Mouse (Mus musculus): Measurements from ENCODE around the gene Armh1. TPM values are rescaled to one million over a fixed set of nuclear protein-coding genes. Genes with fewer than 3 reads are reported as not detected.

The Armh1 gene
- polyA plus RNA-seq, 1 experiment = 0.25 TPM

DNA sequence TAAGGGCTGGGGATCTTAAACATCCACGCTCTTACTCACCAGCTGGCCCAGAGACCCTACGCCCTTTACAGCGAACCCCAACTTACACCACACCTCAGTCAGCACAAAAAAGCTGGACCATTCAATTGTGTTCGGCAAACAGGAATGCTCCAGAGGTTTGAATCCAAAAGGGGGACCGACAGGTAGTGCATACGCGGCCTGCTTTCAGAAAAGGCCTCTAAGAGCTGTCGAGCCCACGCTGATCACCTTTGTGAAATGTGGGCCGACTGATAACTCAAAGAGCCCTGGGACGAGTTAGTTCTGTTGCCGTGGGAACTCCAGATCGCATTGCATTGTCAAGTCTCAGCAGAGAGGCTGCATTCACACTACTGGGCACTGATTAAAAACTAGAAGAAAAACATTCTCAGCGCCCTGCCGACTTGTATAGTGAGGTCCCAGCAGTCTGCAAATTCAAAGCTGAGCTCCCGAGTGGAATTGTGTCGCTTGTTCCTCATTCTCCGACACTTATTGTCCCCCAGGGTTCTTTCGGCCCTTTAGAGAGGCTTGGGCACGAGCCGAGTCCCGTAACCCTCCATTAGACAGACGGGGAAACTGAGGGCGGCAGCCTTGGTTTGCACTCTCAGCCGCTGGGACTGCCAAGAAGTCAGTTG, 36.5 kb upstream of the Armh1 start:
- Histone ChIP-seq H3K27me3 (replicated peaks; ENCODE audit: control insufficient read depth, insufficient read depth, low read length) (no peaks in the 10 kb centered on the region), H3K27ac (ENCODE audit: insufficient read depth, low read depth, low read length) (0 out of 2 replicates have a peak overlapping the region, but pooled peaks have one; percentile 45), H3K36me3 (ENCODE audit: control insufficient read depth, insufficient read depth, low read length) (no peaks in the 10 kb centered on the region; the same call in none of the 2 replicates), H3K4me1 (ENCODE audit: control insufficient read depth, insufficient read depth, low read length) (peaks cover 3% of the 10 kb centered on the region; the same call in 1 of the 2 replicates), H3K4me3 (ENCODE audit: insufficient read depth, low read depth, low read length) (peak overlapping the region; percentile 77)
- TF ChIP-seq POLR2A (IDR thresholded peaks at IDR 0.05; ENCODE audit: low read depth, low read length) (no peak), CTCF (conservative IDR thresholded peaks at IDR 0.05; ENCODE audit: insufficient read depth, insufficient read length, low read depth, low read length) (no peak)
- no peak for DNase-seq
- WGBS = 25% methylated on average over 25 of the region's 25 CpGs

DNA sequence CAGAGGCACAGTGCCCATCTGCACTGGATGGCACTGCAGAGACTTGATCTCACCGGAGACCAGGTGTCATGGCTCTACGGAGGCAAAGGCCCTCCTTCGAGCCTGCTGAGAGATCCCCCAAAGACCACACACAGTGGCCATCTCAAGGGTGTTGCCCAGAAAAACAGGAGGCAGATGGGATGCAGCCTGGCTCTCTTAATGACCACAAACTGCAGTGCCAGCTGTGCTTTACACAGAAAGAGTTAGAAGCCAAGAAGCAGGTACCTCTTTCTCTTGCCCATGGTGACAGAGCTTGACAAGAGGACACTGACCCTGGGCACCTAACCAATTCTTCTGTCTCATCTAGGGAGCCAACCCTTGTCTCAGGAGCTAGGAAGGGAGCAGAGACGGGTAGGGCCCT, 32.4 kb upstream of the Armh1 start:
- Histone ChIP-seq H3K27me3 (replicated peaks; ENCODE audit: control insufficient read depth, insufficient read depth, low read length) (no peaks in the 10 kb centered on the region), H3K4me1 (ENCODE audit: control insufficient read depth, insufficient read depth, low read length) (0 out of 2 replicates have a peak, but pooled peaks cover 3% of the 10 kb centered on the region), H3K36me3 (ENCODE audit: control insufficient read depth, insufficient read depth, low read length) (no peaks in the 10 kb centered on the region; the same call in none of the 2 replicates), H3K4me3 (ENCODE audit: insufficient read depth, low read depth, low read length) (no peak overlapping the region), H3K27ac (ENCODE audit: insufficient read depth, low read depth, low read length) (no peak overlapping the region)
- no peak for DNase-seq
- 63% methylated on average over 4 of the region's 4 CpGs for WGBS
- no peak for TF ChIP-seq POLR2A (IDR thresholded peaks at IDR 0.05; ENCODE audit: low read depth, low read length)
- TF ChIP-seq CTCF (conservative IDR thresholded peaks at IDR 0.05; ENCODE audit: insufficient read depth, insufficient read length, low read depth, low read length) = no peak

DNA sequence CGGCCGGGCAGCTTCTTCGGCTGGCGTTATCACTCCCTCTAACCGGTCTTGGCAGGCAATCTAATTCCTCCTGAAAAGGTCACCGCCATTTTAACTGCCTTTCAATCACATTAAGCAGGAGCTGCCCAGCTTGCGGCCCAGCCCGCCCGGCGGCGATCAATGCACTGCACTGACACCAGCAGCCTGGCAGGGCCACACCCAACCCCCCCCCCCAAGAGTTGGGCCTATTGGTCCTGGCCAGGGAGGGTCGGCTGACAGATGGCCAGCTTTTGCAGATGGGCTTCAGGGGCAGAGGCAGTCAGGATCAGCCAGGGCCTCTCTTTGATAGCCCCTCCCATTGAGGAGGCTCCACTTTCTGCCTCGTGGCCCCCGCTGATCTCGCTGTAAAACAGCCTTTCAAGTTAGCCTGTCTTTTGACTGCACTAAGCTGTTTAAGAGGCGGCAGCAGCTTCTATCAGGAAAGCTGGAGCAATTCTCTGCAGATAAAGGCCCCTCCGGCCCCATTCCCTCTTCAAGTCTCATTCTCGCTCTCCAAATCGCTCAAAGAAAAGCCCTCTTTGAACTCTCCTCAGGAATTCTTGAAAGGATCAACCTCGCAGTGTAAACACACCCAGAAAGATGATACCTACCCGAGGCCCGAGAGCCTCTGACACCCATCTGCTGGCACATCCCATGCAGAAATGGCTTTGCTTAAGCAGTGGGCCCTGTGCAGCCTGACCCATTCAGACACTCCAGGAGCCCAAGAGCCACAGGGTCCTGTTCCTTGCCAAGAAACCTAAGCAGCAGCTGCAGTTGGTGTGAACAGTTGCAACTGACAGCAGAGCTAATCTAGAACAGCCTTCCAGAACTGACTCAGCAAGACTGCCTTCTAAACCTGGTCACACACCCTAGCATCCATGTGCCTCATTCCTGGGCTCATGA, 31.6 kb upstream of the Armh1 start:
- H3K4me3 ChIP-seq (ENCODE audit: insufficient read depth, low read depth, low read length) = no peak overlapping the region
- no peak for TF ChIP-seq POLR2A (IDR thresholded peaks at IDR 0.05; ENCODE audit: low read depth, low read length)
- no peak for TF ChIP-seq CTCF (conservative IDR thresholded peaks at IDR 0.05; ENCODE audit: insufficient read depth, insufficient read length, low read depth, low read length)
- no peak overlapping the region for H3K27ac ChIP-seq (ENCODE audit: insufficient read depth, low read depth, low read length)
- H3K27me3 ChIP-seq (replicated peaks; ENCODE audit: control insufficient read depth, insufficient read depth, low read length) = no peaks in the 10 kb centered on the region
- H3K4me1 ChIP-seq (ENCODE audit: control insufficient read depth, insufficient read depth, low read length) = 0 out of 2 replicates have a peak, but pooled peaks cover 3% of the 10 kb centered on the region
- WGBS = 77% methylated on average over 22 of the region's 22 CpGs
- no peak for DNase-seq
- H3K36me3 ChIP-seq (ENCODE audit: control insufficient read depth, insufficient read depth, low read length) = no peaks in the 10 kb centered on the region; the same call in none of the 2 replicates

DNA sequence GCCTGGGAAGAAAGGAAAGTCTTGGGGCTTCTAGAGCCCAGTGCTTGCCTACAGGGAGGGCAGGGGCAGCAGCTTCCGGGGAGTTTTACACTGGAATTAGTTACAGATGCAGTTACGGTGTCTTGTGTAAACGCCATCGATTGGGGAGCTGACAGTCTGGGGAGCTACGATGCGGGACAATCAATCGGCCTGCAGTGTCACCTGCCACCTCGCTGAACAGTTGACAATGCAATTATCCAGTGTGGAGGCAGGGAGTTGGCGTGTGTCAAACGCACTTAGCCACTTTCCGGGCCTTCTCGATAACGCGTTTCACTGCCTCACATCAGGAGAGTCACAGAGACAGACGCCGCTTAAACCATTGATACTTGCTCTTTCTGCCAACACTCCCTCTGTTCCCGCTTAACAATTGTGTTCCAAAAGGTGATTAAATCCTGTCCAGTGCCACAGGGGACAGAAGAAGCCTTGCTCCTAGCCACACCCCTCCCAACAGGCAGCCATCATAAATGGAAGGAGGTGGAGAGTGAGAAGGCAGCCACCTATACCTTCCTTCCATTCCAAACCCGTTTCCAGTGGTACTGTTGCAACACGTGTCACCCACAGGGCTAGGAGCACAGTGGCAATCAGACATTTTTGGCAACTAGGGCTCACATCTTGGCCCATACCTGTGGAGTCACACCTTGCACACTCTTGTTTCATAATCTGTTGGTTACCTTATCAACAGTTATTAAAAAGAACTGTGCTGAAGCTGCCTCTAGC, 29.3 kb upstream of the Armh1 start:
- H3K27me3 ChIP-seq (replicated peaks; ENCODE audit: control insufficient read depth, insufficient read depth, low read length) = no peaks in the 10 kb centered on the region
- TF ChIP-seq CTCF (conservative IDR thresholded peaks at IDR 0.05; ENCODE audit: insufficient read depth, insufficient read length, low read depth, low read length) = no peak
- TF ChIP-seq POLR2A (IDR thresholded peaks at IDR 0.05; ENCODE audit: low read depth, low read length) = no peak
- DNase-seq = no peak
- 76% methylated on average over 19 of the region's 19 CpGs for WGBS
- no peaks in the 10 kb centered on the region for H3K4me1 ChIP-seq (ENCODE audit: control insufficient read depth, insufficient read depth, low read length)
- H3K36me3 ChIP-seq (ENCODE audit: control insufficient read depth, insufficient read depth, low read length) = no peaks in the 10 kb centered on the region; the same call in none of the 2 replicates
- no peak overlapping the region for H3K27ac ChIP-seq (ENCODE audit: insufficient read depth, low read depth, low read length)
- H3K4me3 ChIP-seq (ENCODE audit: insufficient read depth, low read depth, low read length) = no peak overlapping the region

DNA sequence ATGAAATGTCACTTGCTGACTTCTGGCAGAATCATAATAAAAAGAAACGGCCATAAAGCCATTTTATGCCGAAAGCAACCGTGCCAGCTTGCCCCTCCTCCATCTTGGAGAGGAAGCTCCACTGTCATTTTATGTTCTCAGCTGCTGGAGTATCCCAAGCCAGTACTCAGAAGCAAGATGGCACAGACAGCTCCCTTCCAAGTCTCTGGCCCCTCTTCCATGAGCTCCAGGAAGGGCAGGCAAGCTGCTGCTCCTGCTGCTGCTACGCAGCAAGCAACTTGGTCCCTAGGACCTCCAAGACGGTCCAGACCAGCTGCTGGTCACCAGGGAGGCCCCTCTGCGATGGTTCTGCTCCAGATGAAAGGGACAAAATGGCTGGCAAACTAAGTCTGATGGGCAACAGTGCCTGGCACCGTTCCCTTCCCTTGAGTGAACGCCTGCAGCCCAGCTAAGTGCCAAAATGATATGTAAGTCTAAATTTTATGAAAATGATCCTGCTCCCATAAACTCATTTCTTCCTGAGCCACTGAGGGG, 28.5 kb upstream of the Armh1 start:
- Histone ChIP-seq H3K4me1 (ENCODE audit: control insufficient read depth, insufficient read depth, low read length) (no peaks in the 10 kb centered on the region), H3K27ac (ENCODE audit: insufficient read depth, low read depth, low read length) (no peak overlapping the region), H3K27me3 (replicated peaks; ENCODE audit: control insufficient read depth, insufficient read depth, low read length) (no peaks in the 10 kb centered on the region), H3K4me3 (ENCODE audit: insufficient read depth, low read depth, low read length) (no peak overlapping the region), H3K36me3 (ENCODE audit: control insufficient read depth, insufficient read depth, low read length) (no peaks in the 10 kb centered on the region; the same call in 1 of the 2 replicates)
- no peak for DNase-seq
- 87% methylated on average over 8 of the region's 8 CpGs for WGBS
- no peak for TF ChIP-seq POLR2A (IDR thresholded peaks at IDR 0.05; ENCODE audit: low read depth, low read length)
- no peak for TF ChIP-seq CTCF (conservative IDR thresholded peaks at IDR 0.05; ENCODE audit: insufficient read depth, insufficient read length, low read depth, low read length)

DNA sequence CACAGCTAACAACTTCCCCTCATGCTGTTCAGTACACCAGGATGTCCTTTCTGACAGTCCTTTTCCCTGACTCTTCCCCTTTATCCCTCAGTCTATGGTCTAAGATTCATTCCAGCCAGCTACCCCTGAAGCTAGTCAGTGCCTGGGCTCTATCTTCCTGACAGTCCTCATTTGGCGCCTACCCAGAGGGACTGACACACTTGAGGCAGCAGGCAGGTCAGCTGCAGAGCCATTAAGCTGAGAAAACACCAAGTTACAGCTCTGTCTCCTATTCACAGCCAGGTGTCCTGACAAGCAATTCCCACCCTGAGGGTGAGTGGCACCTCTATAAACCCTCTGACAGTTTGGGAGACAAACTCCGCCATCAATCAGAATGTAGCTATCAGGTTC, 27.3 kb upstream of the Armh1 start:
- no peak for TF ChIP-seq CTCF (conservative IDR thresholded peaks at IDR 0.05; ENCODE audit: insufficient read depth, insufficient read length, low read depth, low read length)
- TF ChIP-seq POLR2A (IDR thresholded peaks at IDR 0.05; ENCODE audit: low read depth, low read length) = no peak
- Histone ChIP-seq H3K36me3 (ENCODE audit: control insufficient read depth, insufficient read depth, low read length) (no peaks in the 10 kb centered on the region; the same call in 1 of the 2 replicates), H3K27me3 (replicated peaks; ENCODE audit: control insufficient read depth, insufficient read depth, low read length) (no peaks in the 10 kb centered on the region), H3K4me1 (ENCODE audit: control insufficient read depth, insufficient read depth, low read length) (no peaks in the 10 kb centered on the region), H3K27ac (ENCODE audit: insufficient read depth, low read depth, low read length) (no peak overlapping the region), H3K4me3 (ENCODE audit: insufficient read depth, low read depth, low read length) (no peak overlapping the region)
- 90% methylated on average over 2 of the region's 2 CpGs for WGBS
- DNase-seq = no peak

Measured in kidney, adult 2 months (tissue).